Mouse (Mus musculus) stomach, embryonic 16.5 days (tissue): ENCODE measurements around the gene Sh3bp5. TPM values are rescaled to one million over a fixed set of nuclear protein-coding genes. Genes with fewer than 3 reads are reported as not detected.

Experiments
- ATAC-seq: fragments of 200-750 bp; cut with Nextera tagmentation; 2 replicates; pipeline ENCODE4 v1.8.0; 2017; ENCODE audit warnings: moderate number of reproducible peaks, moderate TSS enrichment; ENCODE audit not compliant: insufficient read depth, low FRiP score
- H3K27ac ChIP-seq: fragments of 300-500 bp; sonication (generic); 2 replicates; pipeline ENCODE4 v1.5.1; 2014; ENCODE audit warnings: low read length
- H3K27me3 ChIP-seq: fragments of 300-500 bp; sonication (generic); 2 replicates; pipeline ENCODE4 v1.6.1; 2014; ENCODE audit warnings: low read length, control low read depth, mixed read lengths; ENCODE audit not compliant: control insufficient read depth, insufficient read depth
- H3K36me3 ChIP-seq: fragments of 300-500 bp; sonication (generic); 2 replicates; pipeline ENCODE4 v1.6.1; 2014; ENCODE audit warnings: low read length; ENCODE audit not compliant: control insufficient read depth, insufficient read depth
- H3K4me1 ChIP-seq: fragments of 300-500 bp; sonication (generic); 2 replicates; pipeline ENCODE4 v1.6.1; 2014; ENCODE audit warnings: low read length, control low read depth, mixed read lengths; ENCODE audit not compliant: control insufficient read depth, insufficient read depth
- H3K4me2 ChIP-seq: fragments of 300-500 bp; sonication (generic); 2 replicates; pipeline ENCODE4 v1.6.1; 2014; ENCODE audit warnings: low read depth, low read length, mixed read lengths
- H3K4me3 ChIP-seq: fragments of 300-500 bp; sonication (generic); replicated peaks from 2 replicates; pipeline ENCODE4 v1.5.1; 2014; ENCODE audit warnings: mild to moderate bottlenecking, low read length
- H3K9ac ChIP-seq: fragments of 300-500 bp; sonication (generic); 2 replicates; pipeline ENCODE4 v1.6.1; 2014; ENCODE audit warnings: low read length
- H3K9me3 ChIP-seq: fragments of 300-500 bp; sonication (generic); replicated peaks from 2 replicates; pipeline ENCODE4 v1.6.1; 2016; ENCODE audit warnings: low read length, control low read depth; ENCODE audit not compliant: control insufficient read depth
- WGBS: fragments of 180-500 bp; shearing (Covaris S2); extraction: QIAGEN DNeasy Blood & Tissue Kit; methylation state at CpG from one replicate; pipeline ENCODE4 v1.1.7; 2014; 5-methylcytosine and 5-hydroxymethylcytosine counted together
- polyA plus RNA-seq: library from polyadenylated mRNA; unstranded; fragments of >200 nt; fragmentation: Nextera tagmentation; extraction: Ambion mirVana; gene quantifications from 2 replicates; pipeline ENCODE4 v1.2.1, GENCODE M21; 2015

Sh3bp5 gene
- polyA plus RNA-seq, 1 experiment from 2014 or later = 20.0 TPM

DNA sequence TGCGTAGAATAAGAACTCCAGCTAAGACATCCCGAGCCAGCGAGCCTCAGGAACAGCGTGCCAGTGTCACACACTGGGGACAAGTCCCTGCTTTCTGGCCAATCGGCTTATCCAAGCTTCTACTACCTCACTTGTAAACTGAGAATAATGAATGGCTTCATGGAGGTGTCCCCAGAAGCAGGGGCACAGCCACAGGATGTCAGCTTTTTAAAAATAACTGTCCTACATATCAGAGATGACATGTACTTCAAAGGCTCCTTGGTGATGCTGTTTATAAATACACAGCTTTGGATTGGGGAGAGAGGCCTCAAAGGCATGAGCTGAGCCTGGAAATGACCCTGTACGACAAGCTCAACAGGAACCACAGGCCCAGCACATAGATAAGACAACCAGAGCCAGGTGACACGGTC is 20.9 kb downstream of the Sh3bp5 start:
- no peaks in the 10 kb centered on the region for H3K27me3 ChIP-seq
- H3K4me1 ChIP-seq = 0 out of 2 replicates have a peak, but pooled peaks cover 2% of the 10 kb centered on the region
- peak overlapping the region; percentile 5; the same call in 1 of the 2 replicates for H3K27ac ChIP-seq

DNA sequence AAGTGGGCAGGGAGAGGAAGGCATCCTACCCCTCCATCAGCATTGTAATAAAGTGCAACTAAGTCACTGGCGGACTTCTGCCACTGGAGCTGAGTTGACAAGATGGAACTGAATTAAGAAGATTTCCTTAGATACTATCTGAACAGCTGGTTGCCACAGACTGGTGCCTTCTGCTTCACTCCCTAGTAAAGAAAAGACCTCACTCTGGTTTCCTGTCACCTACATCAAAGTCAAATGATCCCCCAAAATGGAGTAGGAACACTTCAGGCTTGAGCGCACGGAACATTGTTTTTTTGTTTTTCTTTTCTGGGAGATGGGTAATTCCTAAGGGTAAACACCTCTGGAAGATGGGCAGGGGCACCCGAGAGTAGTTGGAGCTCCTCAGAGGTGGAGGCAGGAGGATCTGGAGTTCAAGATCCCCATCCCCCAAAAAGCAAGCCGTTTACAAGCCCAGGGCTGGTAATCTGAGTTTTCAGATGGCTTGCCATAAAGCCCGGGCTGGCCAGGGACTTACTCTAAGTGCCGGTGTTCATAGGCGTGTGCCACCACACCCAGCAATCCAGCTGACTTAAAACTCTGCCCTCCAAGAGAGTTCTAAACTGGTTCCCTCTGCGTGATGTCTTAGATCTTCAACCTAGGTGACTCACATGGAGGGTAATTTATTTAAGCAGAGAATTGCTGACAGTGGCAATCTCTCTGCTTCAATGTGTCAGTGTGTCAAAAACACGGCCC is 21.5 kb downstream of the Sh3bp5 start:
- no peak for ATAC-seq
- H3K4me1 ChIP-seq = 0 out of 2 replicates have a peak, but pooled peaks cover 2% of the 10 kb centered on the region
- 63% methylated on average over 10 of the region's 10 CpGs for WGBS

More for the DNA sequence above, 20.9 kb downstream of the Sh3bp5 start:
- Histone ChIP-seq H3K4me2 (no peak overlapping the region), H3K9ac (no peak overlapping the region), H3K9me3 (no peaks in the 10 kb centered on the region), H3K4me3 (no peak overlapping the region), H3K36me3 (no peaks in the 10 kb centered on the region)
- ATAC-seq = no peak
- WGBS = 52% methylated on average over 7 of the region's 7 CpGs

GRCm38 (mm10) chr14:31413475-31414086 is 22.3 kb downstream of the Sh3bp5 start:
- H3K27ac ChIP-seq = no peak overlapping the region; the same call in 1 of the 2 replicates
- H3K4me3 ChIP-seq = no peak overlapping the region
- WGBS = 55% methylated on average over 6 of the region's 6 CpGs
- H3K9ac ChIP-seq = no peak overlapping the region
- no peaks in the 10 kb centered on the region for H3K9me3 ChIP-seq
- 0 out of 2 replicates have a peak, but pooled peaks cover 2% of the 10 kb centered on the region for H3K4me1 ChIP-seq
- H3K36me3 ChIP-seq = no peaks in the 10 kb centered on the region
- H3K27me3 ChIP-seq = no peaks in the 10 kb centered on the region
- no peak for ATAC-seq
- no peak overlapping the region for H3K4me2 ChIP-seq

More for the DNA sequence above, 21.5 kb downstream of the Sh3bp5 start:
- Histone ChIP-seq H3K36me3 (no peaks in the 10 kb centered on the region), H3K9ac (no peak overlapping the region), H3K4me3 (no peak overlapping the region), H3K27ac (peak overlapping the region; percentile 5), H3K9me3 (no peaks in the 10 kb centered on the region), H3K4me2 (no peak overlapping the region), H3K27me3 (no peaks in the 10 kb centered on the region)

GRCm38 (mm10) chr14:31412651-31413056 is 23.2 kb downstream of the Sh3bp5 start:
- WGBS = 78% methylated on average over 10 of the region's 10 CpGs
- Histone ChIP-seq H3K4me3 (no peak overlapping the region), H3K9me3 (no peaks in the 10 kb centered on the region), H3K27me3 (no peaks in the 10 kb centered on the region), H3K36me3 (no peaks in the 10 kb centered on the region), H3K9ac (no peak overlapping the region), H3K4me2 (no peak overlapping the region), H3K27ac (no peak overlapping the region), H3K4me1 (0 out of 2 replicates have a peak, but pooled peaks cover 2% of the 10 kb centered on the region)
- ATAC-seq = no peak

- no peaks in the 10 kb centered on the region for H3K9me3 ChIP-seq
- ATAC-seq = no peak
- 0 out of 2 replicates have a peak, but pooled peaks cover 2% of the 10 kb centered on the region for H3K4me1 ChIP-seq
- H3K27ac ChIP-seq = no peak overlapping the region
- H3K4me2 ChIP-seq = no peak overlapping the region
- H3K4me3 ChIP-seq = no peak overlapping the region
- H3K9ac ChIP-seq = no peak overlapping the region
- H3K36me3 ChIP-seq = no peaks in the 10 kb centered on the region
- no peaks in the 10 kb centered on the region for H3K27me3 ChIP-seq
- WGBS = 64% methylated on average over 4 of the region's 4 CpGs
These were observed 25.1 kb downstream of the Sh3bp5 start for GRCm38 (mm10) chr14:31410737-31411136.

DNA sequence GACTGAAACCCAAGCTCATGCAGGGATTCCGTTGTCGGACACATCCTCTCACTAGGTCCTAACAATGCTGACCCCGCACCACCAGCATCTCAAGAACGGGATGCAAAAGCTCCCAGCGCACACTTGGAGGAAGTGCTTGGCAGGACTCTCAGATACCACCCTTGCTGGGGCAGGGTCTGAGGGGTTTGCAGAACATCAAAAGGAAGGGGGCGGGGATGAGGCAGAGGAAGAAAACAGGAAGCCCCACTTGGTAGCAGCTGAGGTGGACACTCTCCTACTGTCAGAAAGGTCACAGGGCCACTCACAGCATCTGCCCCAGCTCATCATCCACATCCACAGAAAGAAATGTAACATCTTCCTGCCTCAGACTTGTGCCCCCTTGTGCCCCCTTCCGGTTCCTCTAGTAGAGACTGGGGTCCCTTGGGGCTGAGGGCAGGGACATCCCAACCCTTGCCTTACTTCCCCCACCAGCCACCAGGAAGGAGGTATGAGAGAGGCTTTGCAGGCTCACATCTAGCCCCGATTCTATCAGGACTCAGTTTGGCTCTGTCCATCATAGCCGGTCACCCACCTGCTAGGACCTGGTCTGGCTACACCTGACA is 25.7 kb downstream of the Sh3bp5 start:
- H3K9ac ChIP-seq = no peak overlapping the region
- no peaks in the 10 kb centered on the region for H3K36me3 ChIP-seq
- H3K27ac ChIP-seq = no peak overlapping the region
- no peak overlapping the region for H3K4me3 ChIP-seq
- no peak overlapping the region for H3K4me2 ChIP-seq
- H3K4me1 ChIP-seq = 0 out of 2 replicates have a peak, but pooled peaks cover 2% of the 10 kb centered on the region
- H3K27me3 ChIP-seq = no peaks in the 10 kb centered on the region
- no peaks in the 10 kb centered on the region for H3K9me3 ChIP-seq
- ATAC-seq = no peak
- 75% methylated on average over 9 of the region's 9 CpGs for WGBS

GRCm38 (mm10) chr14:31408666-31409065 is 27.2 kb downstream of the Sh3bp5 start:
- no peak for ATAC-seq
- peak overlapping the region; percentile 39; the same call in 1 of the 2 replicates for H3K27ac ChIP-seq
- no peak overlapping the region for H3K4me3 ChIP-seq
- no peak overlapping the region for H3K4me2 ChIP-seq
- no peak overlapping the region for H3K9ac ChIP-seq
- 64% methylated on average over 8 of the region's 8 CpGs for WGBS
- no peaks in the 10 kb centered on the region for H3K27me3 ChIP-seq
- peaks cover 2% of the 10 kb centered on the region; the same call in 1 of the 2 replicates for H3K4me1 ChIP-seq
- H3K9me3 ChIP-seq = no peaks in the 10 kb centered on the region
- H3K36me3 ChIP-seq = no peaks in the 10 kb centered on the region

DNA sequence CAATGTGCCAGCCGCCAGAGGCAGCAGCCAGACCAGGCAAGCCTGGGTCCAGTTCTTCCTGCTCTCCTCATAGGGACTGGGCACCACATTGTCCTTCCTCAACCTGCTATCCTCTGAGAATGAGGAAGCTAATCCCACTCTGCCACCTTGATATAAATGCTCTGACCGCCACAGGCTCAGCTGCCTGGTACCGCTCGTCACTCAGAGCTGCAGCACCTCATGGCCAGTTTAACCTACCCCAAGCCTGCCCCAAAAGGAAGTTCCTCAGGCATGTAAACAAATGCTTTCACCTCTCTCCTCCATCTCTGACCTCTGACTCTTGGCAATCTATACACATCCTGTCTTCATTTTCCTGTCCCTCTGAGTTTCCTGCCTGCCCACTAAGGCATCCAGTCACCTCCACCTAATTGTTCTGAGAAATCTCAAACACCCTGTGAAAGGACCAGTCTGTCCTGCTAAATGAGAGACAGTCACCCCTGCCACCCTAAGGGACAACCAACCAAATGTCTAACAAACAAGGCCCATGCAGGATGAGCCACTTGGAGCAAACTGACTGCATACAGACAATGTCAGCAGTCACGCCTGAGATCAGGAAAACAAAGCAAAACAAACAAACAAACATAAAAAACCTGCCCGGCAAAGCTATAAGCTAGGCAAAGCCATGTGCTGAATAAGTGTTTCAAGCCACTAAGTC is 27.8 kb downstream of the Sh3bp5 start:
- Histone ChIP-seq H3K9ac (no peak overlapping the region), H3K4me2 (no peak overlapping the region), H3K27me3 (no peaks in the 10 kb centered on the region), H3K9me3 (no peaks in the 10 kb centered on the region), H3K36me3 (no peaks in the 10 kb centered on the region), H3K4me3 (no peak overlapping the region), H3K4me1 (peaks cover 4% of the 10 kb centered on the region; the same call in 1 of the 2 replicates), H3K27ac (peak overlapping the region; percentile 43)
- 62% methylated on average over 6 of the region's 6 CpGs for WGBS
- no peak for ATAC-seq
